Mouse (Mus musculus): ENCODE results near the gene Ube2cbp.

Ube2cbp gene

DNA sequence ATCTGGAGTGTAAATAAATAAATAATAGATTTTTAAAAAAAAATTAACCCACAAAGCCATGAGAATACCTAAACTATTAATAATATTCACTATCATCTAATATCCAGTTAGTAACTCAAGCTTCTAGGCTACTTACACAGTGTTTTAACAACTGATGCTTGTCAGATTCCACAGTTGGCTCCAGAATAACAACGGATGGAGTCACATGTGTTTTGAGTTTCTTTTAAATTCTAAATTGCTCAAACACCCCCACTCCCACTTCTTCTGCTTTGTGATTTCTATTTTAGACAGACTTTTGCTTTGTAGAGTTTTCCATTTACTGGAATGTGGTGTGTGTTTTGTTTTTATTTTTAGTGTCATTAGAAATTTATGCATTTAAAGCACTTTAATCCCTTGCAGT is 140.0 kb downstream of the Ube2cbp start:
- no peak for DNase-seq (ENCODE audit: low read depth, low spot score)

DNA sequence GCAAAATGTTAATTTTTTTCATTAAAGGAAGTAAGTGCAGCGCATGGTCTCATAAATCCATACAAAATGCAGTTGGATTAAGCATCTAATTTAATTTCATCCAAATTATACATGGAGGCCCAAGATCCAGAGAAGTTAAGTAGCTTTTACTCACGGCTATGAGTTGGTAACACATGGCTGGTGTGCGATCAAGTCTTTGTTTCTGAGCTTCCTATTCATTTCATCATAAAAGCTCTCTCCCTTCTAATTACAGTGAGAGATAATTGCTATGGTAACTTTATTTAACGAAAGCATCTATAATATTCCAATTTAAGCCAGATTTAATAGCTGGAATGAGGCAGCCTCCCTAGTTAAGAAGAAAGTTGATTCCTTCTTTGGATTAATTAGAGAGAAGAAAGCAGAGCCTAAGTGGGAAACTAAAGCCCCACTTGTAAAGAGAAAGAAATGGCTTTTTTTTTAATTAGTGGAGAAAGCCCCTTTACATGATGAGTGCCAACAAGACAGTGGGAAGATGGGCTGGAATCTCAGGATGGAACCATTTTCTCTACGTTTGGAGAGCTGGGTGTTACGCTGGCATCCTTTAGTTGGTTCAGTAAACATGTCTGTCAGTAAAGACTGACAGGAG is 145.1 kb downstream of the Ube2cbp start:
- no peak for DNase-seq (ENCODE audit: low read depth, low spot score)

DNA sequence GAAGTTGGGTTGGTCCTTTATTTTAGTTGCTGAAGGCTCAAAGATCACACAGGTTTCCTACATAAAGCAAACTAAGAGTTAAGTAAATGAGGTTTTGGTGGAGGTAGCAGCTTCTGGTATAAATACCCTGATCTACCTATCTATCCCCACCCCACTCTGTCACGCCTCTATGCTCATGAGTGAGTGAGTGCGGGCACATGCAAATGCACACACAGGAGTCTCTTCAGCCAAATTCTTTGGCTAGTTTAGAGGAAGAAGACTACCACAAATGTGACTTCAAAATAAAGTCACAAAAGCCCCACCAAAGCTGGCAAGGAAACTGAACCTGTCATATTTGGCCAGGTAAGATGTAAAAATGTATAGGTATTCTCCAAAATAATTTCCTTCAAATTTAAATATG is 149.1 kb downstream of the Ube2cbp start:
- DNase-seq (ENCODE audit: low read depth, low spot score) = no peak

DNA sequence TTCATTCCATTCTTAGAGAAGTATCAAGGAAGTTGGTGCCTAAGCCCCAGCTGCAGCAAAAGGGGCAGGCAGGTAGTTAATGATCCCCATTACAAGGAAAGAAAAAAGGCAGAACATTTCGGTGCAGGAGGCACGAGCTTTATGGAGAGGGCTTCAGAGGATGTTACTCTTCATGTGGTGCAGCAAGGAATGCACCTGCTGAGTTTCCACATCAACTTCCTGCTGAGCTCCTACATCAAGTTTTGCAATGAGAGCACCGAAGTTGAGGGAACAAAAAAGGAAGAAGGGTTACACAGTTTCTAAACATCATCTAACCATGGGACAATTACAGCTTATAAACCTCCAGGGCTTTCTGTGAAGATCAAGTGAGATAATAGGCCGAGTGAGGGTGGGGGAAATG is 156.1 kb downstream of the Ube2cbp start:
- DNase-seq (ENCODE audit: low read depth, low spot score) = no peak

DNA sequence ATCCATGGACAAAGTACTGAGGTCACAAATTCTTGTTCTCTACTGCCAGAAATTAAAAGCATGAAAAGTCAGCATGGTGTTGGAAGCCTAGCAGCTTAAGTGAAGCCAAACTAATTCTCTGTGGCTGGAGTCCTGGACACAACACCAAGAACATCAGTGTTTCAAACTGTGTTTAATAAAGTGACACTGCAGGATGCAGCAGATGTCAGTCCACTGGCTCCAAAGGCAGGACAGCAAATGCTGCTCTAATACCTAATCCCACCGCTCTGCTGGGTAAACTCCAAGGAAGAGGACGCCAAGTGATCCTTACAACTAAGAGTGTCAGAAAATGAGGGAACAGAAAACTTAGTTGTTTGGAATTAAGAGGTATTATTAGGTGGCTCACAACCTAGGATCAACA is 158.2 kb downstream of the Ube2cbp start:
- no peak for DNase-seq (ENCODE audit: low read depth, low spot score)

DNA sequence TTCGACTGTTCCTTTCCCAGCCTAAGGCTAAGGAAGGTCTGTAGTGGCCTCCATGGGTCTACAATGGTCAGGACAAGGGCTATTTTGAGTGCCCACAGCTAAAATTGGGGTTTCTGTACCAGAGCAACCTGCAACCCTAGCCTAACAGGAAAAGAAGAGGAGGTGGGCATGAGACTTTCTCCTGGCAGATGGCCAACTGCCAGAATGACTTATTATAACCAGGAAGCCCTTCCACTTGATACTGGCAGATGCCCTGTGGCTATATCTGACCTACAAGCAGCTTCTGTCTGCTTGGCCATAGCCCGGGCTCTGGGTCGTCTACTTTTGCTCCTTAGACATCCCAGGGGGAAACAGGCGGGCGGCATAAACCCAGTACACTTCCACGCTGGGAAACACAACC is 163.3 kb downstream of the Ube2cbp start:
- no peak for DNase-seq (ENCODE audit: low read depth, low spot score)

DNA sequence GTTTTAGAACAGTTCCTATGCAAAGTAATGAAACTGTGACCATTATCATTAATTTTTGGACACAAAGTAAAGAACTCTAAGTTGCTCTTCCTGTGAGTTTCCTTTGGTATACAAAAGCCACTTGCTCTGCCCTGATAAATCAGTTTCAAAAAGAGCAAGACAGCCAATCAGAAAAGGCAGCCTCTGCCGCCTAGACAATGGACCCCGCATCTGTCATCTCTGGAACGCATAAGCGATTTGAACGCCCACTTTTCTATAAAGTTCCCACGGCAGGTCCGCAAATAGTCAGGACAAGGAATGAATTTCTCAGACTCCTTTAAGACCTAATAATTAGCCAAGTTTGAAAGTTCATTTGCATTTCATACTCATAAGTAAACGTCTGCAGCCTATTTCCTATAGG is 166.2 kb downstream of the Ube2cbp start:
- DNase-seq (ENCODE audit: low read depth, low spot score) = no peak

DNA sequence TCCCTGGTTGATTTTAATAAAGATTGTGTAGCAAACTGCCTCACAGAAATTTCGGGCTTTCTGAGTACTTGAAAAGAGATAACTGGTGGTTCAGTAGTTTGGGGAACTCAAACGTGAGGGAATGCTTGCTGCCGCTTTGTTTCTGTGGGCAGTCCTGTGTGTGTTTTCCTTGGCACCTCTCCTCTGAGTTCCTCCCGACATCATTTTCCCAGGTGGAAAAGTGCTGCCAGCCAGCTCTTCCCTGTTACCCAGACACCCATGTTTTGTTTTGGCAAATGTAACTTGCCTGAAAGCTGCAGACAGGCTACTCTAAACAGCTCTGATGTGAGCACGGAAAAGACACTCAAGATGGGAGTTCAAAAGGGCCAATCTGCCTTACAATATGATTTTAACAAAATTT is 166.6 kb downstream of the Ube2cbp start:
- DNase-seq (ENCODE audit: low read depth, low spot score) = no peak

DNA sequence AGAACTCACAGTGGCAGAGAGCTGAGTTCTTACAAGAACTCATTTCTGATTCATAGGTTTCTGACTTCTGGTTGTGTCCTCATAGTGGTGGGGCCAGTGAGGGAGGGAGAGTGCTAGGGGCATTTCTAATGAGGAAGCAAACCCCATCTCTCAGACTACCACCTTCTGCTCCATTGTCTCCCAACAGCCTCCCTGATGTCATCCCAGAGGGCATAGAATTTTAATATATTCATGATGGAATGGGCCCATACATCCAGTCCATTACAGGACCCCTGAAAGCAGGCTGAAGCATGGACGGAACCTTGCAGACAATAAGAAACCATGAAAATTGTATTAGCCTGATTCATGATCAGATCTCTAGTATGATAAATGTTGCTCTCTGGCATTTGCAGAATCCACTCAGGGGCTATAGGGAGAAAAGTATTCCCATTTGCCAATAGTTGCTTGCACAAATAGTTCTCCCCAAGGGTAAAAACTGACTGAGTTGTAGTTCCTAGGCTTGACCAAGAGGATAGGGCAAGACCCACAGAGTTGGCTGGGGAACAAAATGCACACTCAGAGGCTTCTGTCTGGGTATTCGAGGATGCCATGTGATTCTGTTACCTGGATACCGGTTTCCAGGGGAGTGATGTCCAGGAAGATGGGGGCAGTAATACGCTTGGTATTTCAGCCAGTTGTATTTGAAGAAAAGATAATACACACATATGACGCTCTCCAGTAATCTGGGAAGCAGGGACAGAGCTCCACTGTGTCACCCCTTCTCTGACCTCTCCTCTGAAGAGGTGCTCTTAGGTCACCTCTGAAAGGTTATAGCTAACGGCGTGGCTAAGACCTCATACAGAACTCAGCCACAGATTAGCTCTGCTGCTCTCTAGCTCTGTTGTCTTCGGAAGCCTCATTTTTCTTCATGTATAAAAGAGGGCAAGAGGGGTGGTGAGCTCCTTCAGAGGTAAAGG is 167.8 kb downstream of the Ube2cbp start:
- no peak for DNase-seq (ENCODE audit: low read depth, low spot score)

DNA sequence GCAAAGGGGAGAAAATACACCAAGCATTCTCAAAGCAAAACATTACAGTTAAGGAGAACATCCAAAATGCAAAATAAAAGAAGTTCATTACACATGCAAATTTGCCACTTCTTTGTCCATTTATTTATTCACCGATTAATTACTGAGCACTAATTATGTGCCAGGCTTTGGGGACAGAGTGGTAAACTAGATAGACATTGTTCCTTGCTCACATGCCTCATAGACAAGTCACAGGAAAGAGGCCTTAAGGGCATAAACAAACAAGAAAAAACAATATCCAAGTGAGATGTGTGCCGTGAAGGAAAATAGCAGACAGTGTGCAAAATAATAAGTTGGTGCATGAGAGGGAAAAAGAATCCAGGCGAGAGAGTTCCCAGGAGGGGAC is 177.2 kb downstream of the Ube2cbp start:
- DNase-seq (ENCODE audit: low read depth, low spot score) = no peak

DNA sequence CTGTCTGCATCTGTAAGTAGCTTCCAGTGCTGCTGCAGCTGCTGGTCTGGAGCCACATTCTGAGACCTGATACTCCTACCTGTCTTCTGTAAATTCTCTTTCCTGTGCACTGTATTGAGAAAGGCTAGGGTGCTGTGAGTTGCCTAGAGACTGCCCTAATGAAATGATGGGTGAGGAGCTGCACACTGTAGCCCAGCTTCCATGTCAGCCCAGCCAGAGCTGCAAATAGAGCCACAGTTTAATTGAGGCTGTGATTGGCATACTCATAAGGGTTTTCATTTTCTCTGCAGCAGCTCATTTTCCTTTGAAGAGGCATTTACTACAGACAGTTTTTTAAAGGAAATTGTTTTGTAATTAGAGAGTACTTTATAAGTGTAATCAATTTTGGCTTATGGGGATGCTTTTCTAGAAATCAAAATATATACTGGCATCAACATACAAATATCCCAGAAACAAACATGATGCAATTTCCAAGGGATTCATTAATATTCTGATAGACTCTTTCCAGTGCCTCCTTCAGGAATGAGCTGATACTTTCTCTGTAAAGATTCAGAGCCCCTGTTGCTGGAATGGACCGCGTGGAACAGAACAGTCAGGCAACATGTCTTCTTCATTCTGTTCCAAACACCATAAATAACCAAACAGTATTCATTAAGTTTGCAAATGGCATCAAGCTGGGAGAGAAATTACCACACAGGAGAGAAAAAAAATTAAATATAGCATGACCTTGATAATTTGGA is 177.8 kb downstream of the Ube2cbp start:
- no peak for DNase-seq (ENCODE audit: low read depth, low spot score)

DNA sequence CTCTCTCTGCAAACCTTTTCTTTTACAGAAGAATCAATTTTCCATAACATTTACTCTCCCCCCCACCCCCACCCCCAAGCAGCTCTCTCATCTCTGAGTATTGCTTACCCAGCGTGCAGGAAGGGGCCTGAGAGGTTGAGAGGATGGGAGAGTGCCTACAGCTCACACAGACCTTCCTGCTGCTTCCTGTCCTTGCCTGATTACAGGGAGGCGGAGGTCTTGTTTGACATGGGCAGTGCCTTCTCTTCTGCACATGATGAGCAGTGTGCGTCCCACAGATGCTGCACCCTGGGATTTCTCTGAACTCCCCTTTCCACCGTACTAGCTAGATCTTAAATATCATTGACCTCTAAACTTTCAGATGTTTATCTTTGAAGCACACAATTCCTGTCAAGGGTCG is 182.2 kb downstream of the Ube2cbp start:
- no peak for DNase-seq (ENCODE audit: low read depth, low spot score)

DNA sequence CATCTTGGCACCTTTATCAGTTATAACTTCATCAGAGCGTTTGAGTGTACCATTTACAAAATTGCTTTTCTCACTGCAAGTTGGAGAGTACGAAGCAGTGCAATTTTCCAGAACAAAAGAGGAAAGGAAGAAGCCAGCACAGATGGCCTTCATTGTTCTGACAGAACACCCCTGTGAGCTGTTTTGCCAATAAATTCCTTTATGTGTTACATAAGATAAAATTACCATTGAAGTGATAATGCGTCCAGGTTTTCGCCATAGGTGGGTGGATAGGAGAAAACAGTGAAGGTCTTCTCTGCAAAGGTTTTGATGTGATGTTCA is 183.6 kb downstream of the Ube2cbp start:
- DNase-seq (ENCODE audit: low read depth, low spot score) = no peak

DNA sequence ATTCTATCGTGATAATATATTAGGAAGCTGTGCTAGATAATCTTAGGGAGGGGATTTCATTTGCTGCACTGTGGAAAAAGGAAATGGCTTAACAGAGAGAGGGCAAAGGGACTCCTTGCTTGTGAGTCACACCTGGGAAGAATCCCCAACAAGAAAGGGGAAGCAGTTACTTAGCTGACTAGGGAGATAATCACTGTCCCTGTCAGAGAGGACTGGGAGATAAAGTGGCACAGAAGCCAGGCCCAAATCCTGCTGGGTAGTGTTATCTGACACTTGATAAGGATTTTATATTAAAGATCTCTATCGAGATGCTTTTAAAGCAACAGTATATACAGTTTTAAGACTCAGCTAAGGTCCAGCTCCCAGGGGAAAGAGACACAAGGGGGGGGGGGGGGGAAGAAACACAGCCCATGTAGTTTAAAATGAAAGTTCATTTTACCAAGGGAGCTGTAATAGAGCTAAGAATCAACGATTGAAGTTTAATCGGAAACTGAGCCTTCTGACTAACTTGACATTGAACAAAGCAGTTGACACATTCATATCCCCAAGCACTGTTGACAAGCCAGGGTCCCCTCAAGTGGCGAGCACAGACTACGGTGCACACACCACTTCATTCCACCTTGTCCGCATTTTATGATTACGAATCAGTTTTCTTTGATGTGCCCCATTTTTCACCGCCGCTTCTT is 184.1 kb downstream of the Ube2cbp start:
- DNase-seq (ENCODE audit: low read depth, low spot score) = no peak

DNA sequence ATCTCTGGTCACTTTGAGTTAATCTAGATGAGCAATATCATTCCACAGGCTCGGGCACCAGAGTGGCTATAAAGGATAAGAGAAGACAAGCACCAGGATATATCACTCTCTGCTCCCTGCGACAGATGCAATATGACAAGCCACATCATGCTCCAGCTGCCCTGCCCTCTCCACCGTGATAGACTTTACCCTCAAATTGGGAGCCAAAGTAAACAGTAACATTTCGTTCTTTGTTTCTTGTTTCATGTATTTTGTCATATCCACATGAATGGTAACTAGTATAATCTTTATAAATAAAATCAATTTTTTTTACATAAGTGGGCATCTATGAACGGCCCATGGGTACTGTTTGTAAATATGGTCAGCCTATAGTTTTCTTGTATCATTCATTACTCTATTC is 195.2 kb downstream of the Ube2cbp start:
- no peak for DNase-seq (ENCODE audit: low read depth, low spot score)

DNA sequence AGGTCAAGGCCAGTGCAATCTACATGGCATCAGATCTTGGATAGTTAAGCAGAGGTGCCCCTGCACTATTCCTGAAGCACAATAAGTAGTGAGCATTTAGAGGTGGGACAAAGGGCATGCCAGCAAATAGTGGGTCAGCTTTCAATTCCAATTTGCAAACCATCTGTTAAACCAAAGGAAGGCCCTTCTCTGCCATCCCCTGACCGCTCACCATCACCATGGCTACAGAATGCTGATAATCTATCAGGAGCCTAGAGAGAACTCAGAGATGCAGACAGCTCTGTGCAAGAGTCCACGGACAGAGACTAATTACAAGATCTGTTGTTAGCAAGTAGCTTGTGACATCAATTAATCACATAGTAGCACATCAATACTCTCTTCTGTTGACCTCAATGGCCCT is 198.1 kb downstream of the Ube2cbp start:
- no peak for DNase-seq (ENCODE audit: low read depth, low spot score)

Measured in c-Kit-negative CD71-positive TER-119-positive erythroid progenitor cells, embryonic 14.5 days (primary cell).